ENCODE assay signal across 31 mouse cellular contexts in genomic region chr2:104395961-104396360, GRCm38 (mm10). TPM values are rescaled to one million over a fixed set of nuclear protein-coding genes. Genes with fewer than 3 reads are reported as not detected.
DNase-seq lines count a peak whose midpoint lies in the region; ATAC-seq and TF ChIP-seq lines count a peak whose summit lies in the region.
"Had no signal": no experiment of that assay in that cellular context is flagged by ENCODE, and none has a peak within 500 bp of the region (broad histone marks: within the 10 kb centered on the region; RNA-seq: fewer than 3 reads in every experiment).

No protein-coding gene starts in this region.

- H3K4me1 ChIP-seq in forebrain, postnatal 0 days (ENCODE audit: insufficient read depth): no peaks in the 10 kb centered on the region
- H3K4me1 ChIP-seq in forebrain, embryonic 15.5 days: peaks cover 4% of the 10 kb centered on the region
- H3K4me1 ChIP-seq: embryonic facial prominence, embryonic 12.5 days; embryonic facial prominence, embryonic 15.5 days; intestine, embryonic 15.5 days; kidney, embryonic 15.5 days had no signal

- no peak overlapping the region for H3K4me2 ChIP-seq in forebrain, postnatal 0 days (ENCODE audit: low read depth)
- no peak overlapping the region for H3K4me2 ChIP-seq in forebrain, embryonic 15.5 days (replicated peaks)
- H3K4me2 ChIP-seq: embryonic facial prominence, embryonic 12.5 days; embryonic facial prominence, embryonic 15.5 days; heart, embryonic 11.5 days; hindbrain, embryonic 13.5 days; intestine, embryonic 15.5 days; kidney, embryonic 15.5 days had no signal

- peak; percentile 69 for DNase-seq in adrenal gland, adult 2 months
- no peak for DNase-seq in adrenal gland, adult 18-20 months (ENCODE audit: low spot score in 2 of 2)
- no peak for DNase-seq in forebrain, postnatal 0 days
- peak; percentile 28 for DNase-seq in adrenal gland, postnatal 25 days
- DNase-seq in frontal cortex, postnatal 25 days (ENCODE audit: low spot score in 2 of 2): no peak
- DNase-seq: B cell, adult 2 months; cerebellum, adult 11 months; cerebellum, adult 2 months; cerebellum, adult 9-11 months; cerebellum, postnatal 25 days; gastrocnemius, postnatal 10 days; gastrocnemius, postnatal 36 days; heart, adult 2 months; heart, postnatal 10 days; heart, postnatal 36 days; kidney, adult 11 months; kidney, adult 8-10 months had no signal

- ATAC-seq in forebrain, postnatal 0 days: 0 out of 2 replicates have a peak, but pooled peaks have one; percentile 3
- ATAC-seq in forebrain, embryonic 15.5 days (replicated peaks): no peak
- ATAC-seq: hindbrain, embryonic 16.5 days; intestine, embryonic 15.5 days; Patski had no signal

- WGBS in forebrain, postnatal 0 days: 84% methylated on average over 9 of the region's 9 CpGs
- WGBS in forebrain, embryonic 15.5 days: 82% methylated on average over 9 of the region's 9 CpGs

- no peak overlapping the region for H3K4me3 ChIP-seq in forebrain, postnatal 0 days (ENCODE audit: low read depth, low read length)
- no peak overlapping the region for H3K4me3 ChIP-seq in forebrain, embryonic 15.5 days
- H3K4me3 ChIP-seq: embryonic facial prominence, embryonic 12.5 days; embryonic facial prominence, embryonic 15.5 days; heart, adult 2 months; hindbrain, embryonic 10.5 days; hindbrain, embryonic 13.5 days; intestine, embryonic 15.5 days; kidney, embryonic 15.5 days had no signal

- H3K9ac ChIP-seq in forebrain, postnatal 0 days: no peak overlapping the region
- no peak overlapping the region for H3K9ac ChIP-seq in forebrain, embryonic 15.5 days (replicated peaks)
- H3K9ac ChIP-seq: embryonic facial prominence, embryonic 12.5 days; embryonic facial prominence, embryonic 15.5 days; hindbrain, embryonic 13.5 days; intestine, embryonic 15.5 days; kidney, embryonic 15.5 days had no signal

- H3K36me3 ChIP-seq in forebrain, postnatal 0 days (ENCODE audit: insufficient read depth): no peaks in the 10 kb centered on the region
- no peaks in the 10 kb centered on the region for H3K36me3 ChIP-seq in forebrain, embryonic 15.5 days
- H3K36me3 ChIP-seq: embryonic facial prominence, embryonic 12.5 days; embryonic facial prominence, embryonic 15.5 days; G1E; hindbrain, embryonic 10.5 days; hindbrain, embryonic 13.5 days; intestine, embryonic 15.5 days; kidney, embryonic 15.5 days had no signal

- TF ChIP-seq CTCF in forebrain, postnatal 0 days (IDR thresholded peaks at IDR 0.05; ENCODE audit: low read depth): no peak

- no peak overlapping the region for H3K27ac ChIP-seq in forebrain, postnatal 0 days (ENCODE audit: low read depth, low read length)
- H3K27ac ChIP-seq in forebrain, embryonic 15.5 days (replicated peaks): no peak overlapping the region
- H3K27ac ChIP-seq: embryonic facial prominence, embryonic 12.5 days; embryonic facial prominence, embryonic 15.5 days; heart, adult 2 months; hindbrain, embryonic 10.5 days; hindbrain, embryonic 13.5 days; intestine, embryonic 15.5 days; kidney, embryonic 15.5 days had no signal

- H3K9me3 ChIP-seq in forebrain, postnatal 0 days (ENCODE audit: low read length): no peaks in the 10 kb centered on the region
- H3K9me3 ChIP-seq in forebrain, embryonic 15.5 days: no peaks in the 10 kb centered on the region
- H3K9me3 ChIP-seq: embryonic facial prominence, embryonic 12.5 days; embryonic facial prominence, embryonic 15.5 days; G1E; hindbrain, embryonic 10.5 days; hindbrain, embryonic 13.5 days; intestine, embryonic 15.5 days; kidney, embryonic 15.5 days had no signal

- no peaks in the 10 kb centered on the region for H3K27me3 ChIP-seq in forebrain, postnatal 0 days (ENCODE audit: insufficient read depth, low read length)
- H3K27me3 ChIP-seq in forebrain, embryonic 15.5 days: no peaks in the 10 kb centered on the region
- H3K27me3 ChIP-seq: CH12.LX; embryonic facial prominence, embryonic 12.5 days; embryonic facial prominence, embryonic 15.5 days; hindbrain, embryonic 13.5 days; intestine, embryonic 15.5 days; kidney, embryonic 15.5 days had no signal

RNA-seq across cellular contexts. Expression of gene D430041D05Rik, which starts 14.9 kb away (rescaled TPM):
- total RNA-seq in adrenal gland, adult 2 months (2021): 10 to 100 TPM; 16.0 to 23.6 TPM
- 8.5 and 11.9 TPM in 2 replicates for polyA plus RNA-seq in adrenal gland, adult 2 months (2012; rRNA removed)
- total RNA-seq in adrenal gland, adult 18-20 months (2021): 10 to 100 TPM in 1 of 2 experiments, 1 to 10 TPM in 1; 7.0 to 11.9 TPM
- 51.2 and 58.9 TPM in 2 replicates for total RNA-seq in forebrain, postnatal 0 days (2014; rRNA removed)
- 8.2 and 11.1 TPM in 2 replicates for polyA plus RNA-seq in forebrain, postnatal 0 days (2015; fragmentation: Nextera tagmentation; extraction: Ambion mirVana)
- 11.8 and 12.4 TPM in 2 replicates for polyA plus RNA-seq in forebrain, embryonic 15.5 days (2015; fragmentation: Nextera tagmentation; extraction: Ambion mirVana)
- total RNA-seq in adrenal gland, postnatal 25 days (2021): 36.2 and 37.6 TPM in 2 replicates
- total RNA-seq: CH12.LX; common myeloid progenitor, adult 5-6 weeks; granulocyte monocyte progenitor cell, adult 5-6 weeks had no signal
- polyA plus RNA-seq: Patski had no signal

Comparison
In these comparisons a context has a peak if more than half of its experiments do, and no peak if none do; other contexts are left out.
1. DNase-seq: peak in adrenal gland, adult 2 months (single experiment) and adrenal gland, postnatal 25 days (single experiment); none in adrenal gland, adult 18-20 months (0 of 2), forebrain, postnatal 0 days (single experiment) and frontal cortex, postnatal 25 days (0 of 2).